In the genomic region with DNA sequence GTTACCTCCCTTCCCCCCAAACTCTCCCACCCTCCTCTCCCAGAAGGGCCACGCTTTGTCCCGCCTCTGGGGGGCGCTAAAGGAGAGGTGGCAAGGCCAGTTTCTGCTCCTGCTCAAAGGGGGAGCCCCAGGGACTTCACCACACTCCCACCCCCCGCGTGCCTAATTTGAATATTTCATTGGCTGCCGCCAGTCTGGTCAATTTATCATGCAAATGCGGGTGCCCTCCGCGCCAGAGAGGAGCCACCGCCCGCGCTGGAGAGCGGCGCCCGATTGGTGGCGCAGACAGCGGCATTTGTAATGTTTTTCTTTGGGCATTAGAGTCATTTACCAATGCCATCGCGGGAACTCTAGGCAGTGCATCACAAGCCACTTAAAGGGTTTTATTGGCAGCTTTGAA, we compare ENCODE assay signal across 8 mouse cellular contexts. TPM values are rescaled to one million over a fixed set of nuclear protein-coding genes. Genes with fewer than 3 reads are reported as not detected.
DNase-seq lines count a peak whose midpoint lies in the region; ATAC-seq and TF ChIP-seq lines count a peak whose summit lies in the region.

No protein-coding gene starts in this region.

- no peak overlapping the region for H3K27ac ChIP-seq in heart, postnatal 0 days (ENCODE audit: low read depth)
- no peak overlapping the region for H3K27ac ChIP-seq in limb, embryonic 14.5 days (replicated peaks; ENCODE audit: low read depth, low read length)
- H3K27ac ChIP-seq in neural tube, embryonic 15.5 days (replicated peaks) = no peak overlapping the region

- no peak for TF ChIP-seq EP300 in heart, postnatal 0 days (IDR thresholded peaks at IDR 0.05; ENCODE audit: low read depth)

- DNase-seq in cerebellum, adult 18-20 months = peak; percentile 26 to 33
- DNase-seq in cerebellum, adult 11 months = no peak
- DNase-seq in thymus, postnatal 4 days = peak; percentile 63
- DNase-seq in thymus, postnatal 25 days = no peak
- DNase-seq in heart, postnatal 0 days (ENCODE audit: low spot score) = no peak
- DNase-seq in limb, embryonic 14.5 days (ENCODE audit: low spot score) = no peak
- DNase-seq in right cerebral cortex, postnatal 25 days = no peak

- H3K27me3 ChIP-seq in heart, postnatal 0 days (ENCODE audit: control insufficient read depth, insufficient read depth, low read length) = peaks cover 63% of the 10 kb centered on the region
- peaks cover 63% of the 10 kb centered on the region for H3K27me3 ChIP-seq in limb, embryonic 14.5 days (ENCODE audit: control insufficient read depth, insufficient read depth, low read length)
- peaks cover 22% of the 10 kb centered on the region for H3K27me3 ChIP-seq in neural tube, embryonic 15.5 days (replicated peaks)

- peak; percentile 38 for TF ChIP-seq CTCF in heart, postnatal 0 days (IDR thresholded peaks at IDR 0.05; ENCODE audit: low read depth)

- no peak for TF ChIP-seq POLR2A in limb, embryonic 14.5 days (IDR thresholded peaks at IDR 0.05; ENCODE audit: borderline replicate concordance, extremely low read depth, insufficient read depth, insufficient read length)

- H3K9me3 ChIP-seq in heart, postnatal 0 days (replicated peaks; ENCODE audit: control insufficient read depth, low read length) = no peaks in the 10 kb centered on the region
- no peaks in the 10 kb centered on the region for H3K9me3 ChIP-seq in limb, embryonic 14.5 days (ENCODE audit: control insufficient read depth, low read length)
- H3K9me3 ChIP-seq in neural tube, embryonic 15.5 days (replicated peaks) = no peaks in the 10 kb centered on the region

- under 1% methylated on average over 18 of the region's 19 CpGs for WGBS in heart, postnatal 0 days
- 2% methylated on average over 19 of the region's 19 CpGs for WGBS in limb, embryonic 14.5 days
- 0% methylated on average over 19 of the region's 19 CpGs for WGBS in neural tube, embryonic 15.5 days

- no peak overlapping the region for H3K9ac ChIP-seq in heart, postnatal 0 days (replicated peaks; ENCODE audit: low read depth, low read length)
- no peak overlapping the region for H3K9ac ChIP-seq in limb, embryonic 14.5 days (ENCODE audit: low read depth, low read length, severe bottlenecking)
- no peak overlapping the region for H3K9ac ChIP-seq in neural tube, embryonic 15.5 days (replicated peaks)

- ATAC-seq in heart, postnatal 0 days (ENCODE audit: insufficient read depth, low read depth) = no peak
- no peak for ATAC-seq in limb, embryonic 14.5 days (ENCODE audit: low FRiP score, low read depth)
- ATAC-seq in neural tube, embryonic 15.5 days (ENCODE audit: low FRiP score) = no peak

- H3K4me1 ChIP-seq in heart, postnatal 0 days (ENCODE audit: control insufficient read depth, insufficient read depth) = peaks cover 3% of the 10 kb centered on the region; the same call in 1 of the 2 replicates
- peaks cover 17% of the 10 kb centered on the region for H3K4me1 ChIP-seq in limb, embryonic 14.5 days (ENCODE audit: control insufficient read depth, insufficient read depth, low read length)
- peaks cover 45% of the 10 kb centered on the region for H3K4me1 ChIP-seq in neural tube, embryonic 15.5 days

- H3K4me3 ChIP-seq in heart, postnatal 0 days (ENCODE audit: low read depth, low read length) = 0 out of 2 replicates have a peak overlapping the region, but pooled peaks have one; percentile 10
- peak overlapping the region; percentile 13 for H3K4me3 ChIP-seq in limb, embryonic 14.5 days (replicated peaks; ENCODE audit: low read length)
- no peak overlapping the region; the same call in 1 of the 2 replicates for H3K4me3 ChIP-seq in neural tube, embryonic 15.5 days (replicated peaks)

- H3K36me3 ChIP-seq in heart, postnatal 0 days (replicated peaks; ENCODE audit: control insufficient read depth, insufficient read depth, low read length) = no peaks in the 10 kb centered on the region
- no peaks in the 10 kb centered on the region for H3K36me3 ChIP-seq in limb, embryonic 14.5 days (ENCODE audit: control insufficient read depth, insufficient read depth, low read length)
- no peaks in the 10 kb centered on the region for H3K36me3 ChIP-seq in neural tube, embryonic 15.5 days

- H3K4me2 ChIP-seq in heart, postnatal 0 days (ENCODE audit: low read depth, low read length) = no peak overlapping the region
- peak overlapping the region; percentile 17; the same call in 1 of the 2 replicates for H3K4me2 ChIP-seq in limb, embryonic 14.5 days (replicated peaks; ENCODE audit: low read depth, low read length, severe bottlenecking)
- peak overlapping the region; percentile 46 for H3K4me2 ChIP-seq in neural tube, embryonic 15.5 days

RNA-seq across cellular contexts. Expression of gene Tshz3, which starts 7.4 kb away (rescaled TPM):
- total RNA-seq in heart, postnatal 0 days (2014; rRNA removed; ENCODE audit: low replicate concordance) = 0.62 and 1.3 TPM in 2 replicates
- 1.3 TPM in 2 replicates for polyA plus RNA-seq in heart, postnatal 0 days (2015; fragmentation: Nextera tagmentation; extraction: Ambion mirVana)
- 13.9 and 14.3 TPM in 2 replicates for polyA plus RNA-seq in limb, embryonic 14.5 days (2012; rRNA removed)
- polyA plus RNA-seq in limb, embryonic 14.5 days (2014; fragmentation: Nextera tagmentation; extraction: Ambion mirVana) = 10.4 and 10.8 TPM in 2 replicates
- polyA plus RNA-seq in neural tube, embryonic 15.5 days (2015; fragmentation: Nextera tagmentation; extraction: Ambion mirVana) = 56.8 and 62.7 TPM in 2 replicates

Comparison
In these comparisons a context has a peak if more than half of its experiments do, and no peak if none do; other contexts are left out.
1. DNase-seq: peak in cerebellum, adult 18-20 months (2 of 2) and thymus, postnatal 4 days (single experiment); none in cerebellum, adult 11 months (single experiment), thymus, postnatal 25 days (single experiment), heart, postnatal 0 days (single experiment), limb, embryonic 14.5 days (single experiment) and right cerebral cortex, postnatal 25 days (single experiment).